Mouse (Mus musculus) G1E (cell line): ENCODE data around the gene Mttp.

Experiments
- CTCF ChIP-seq: IDR thresholded peaks from 2 replicates; pipeline ENCODE4 v1.5.1; 2012; ENCODE audit warnings: low read depth, low read length, inconsistent platforms, mixed read lengths
- GATA1 ChIP-seq: IDR thresholded peaks from 2 replicates; pipeline ENCODE4 v1.6.1; 2012; ENCODE audit warnings: borderline replicate concordance, low read length, inconsistent platforms, mixed read lengths
- GATA2 ChIP-seq: IDR thresholded peaks from 2 replicates; pipeline ENCODE4 v1.6.1; 2012; ENCODE audit warnings: low read depth, low read length, inconsistent platforms, borderline replicate concordance
- POLR2AphosphoS5 ChIP-seq: IDR thresholded peaks from 2 replicates; pipeline ENCODE4 v1.6.1; 2012; ENCODE audit warnings: low read depth, low read length, inconsistent platforms; ENCODE audit not compliant: insufficient replicate concordance
- TAL1 ChIP-seq: conservative IDR thresholded peaks from 2 replicates; pipeline ENCODE4 v1.6.1; 2012; ENCODE audit warnings: low read depth, low read length, inconsistent platforms, mixed read lengths

DNA sequence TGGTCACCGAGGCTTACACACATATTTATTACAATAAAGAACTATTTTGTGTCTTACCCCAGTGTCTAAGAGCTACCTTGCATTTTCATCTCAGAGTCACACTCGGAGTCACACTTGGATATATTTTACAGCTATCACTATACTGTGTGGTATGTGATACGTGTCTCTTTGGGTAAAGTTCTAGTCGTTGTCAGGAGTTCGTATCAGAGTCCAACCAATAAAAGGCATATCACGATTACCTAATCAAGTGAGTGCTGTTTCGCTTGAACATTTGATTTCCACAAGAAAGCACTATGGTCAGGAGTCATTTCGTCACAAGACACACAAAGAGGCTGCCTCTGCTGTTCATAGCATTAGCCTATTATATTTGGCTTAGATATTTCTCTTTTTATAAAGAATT lies 11.3 kb downstream of the Mttp start:
- TF ChIP-seq CTCF (no peak), POLR2AphosphoS5 (no peak), TAL1 (no peak), GATA2 (no peak), GATA1 (no peak)
